Mouse (Mus musculus) kidney, adult 2 months (tissue): ENCODE results near the gene Zan. TPM values are rescaled to one million over a fixed set of nuclear protein-coding genes. Genes with fewer than 3 reads are reported as not detected.

Source experiments
- DNase-seq: peaks from one replicate; pipeline ENCODE4 v3.0.0; 2021
- H3K27ac ChIP-seq: fragments of 200-500 bp; 2 replicates; pipeline ENCODE4 v1.5.1; 2012; ENCODE audit warnings: low read depth, low read length, control low read depth, inconsistent platforms; ENCODE audit not compliant: insufficient read depth
- H3K27me3 ChIP-seq: fragments of 200-500 bp; replicated peaks from 2 replicates; pipeline ENCODE4 v1.6.1; 2012; ENCODE audit warnings: mild to moderate bottlenecking, moderate library complexity, low read length, inconsistent platforms; ENCODE audit not compliant: control insufficient read depth, insufficient read depth
- H3K36me3 ChIP-seq: fragments of 200-500 bp; 2 replicates; pipeline ENCODE4 v1.6.1; 2012; ENCODE audit warnings: mild to moderate bottlenecking, moderate library complexity, low read length, inconsistent platforms; ENCODE audit not compliant: control insufficient read depth, insufficient read depth
- H3K4me1 ChIP-seq: fragments of 200-500 bp; 2 replicates; pipeline ENCODE4 v1.6.1; 2011; ENCODE audit warnings: low read length; ENCODE audit not compliant: control insufficient read depth, insufficient read depth
- H3K4me3 ChIP-seq: fragments of 200-500 bp; 2 replicates; pipeline ENCODE4 v1.5.1; 2011; ENCODE audit warnings: mild to moderate bottlenecking, low read depth, low read length, control low read depth; ENCODE audit not compliant: insufficient read depth
- CTCF ChIP-seq: fragments of 200-500 bp; conservative IDR thresholded peaks from 2 replicates; pipeline ENCODE4 v1.5.1; 2011; ENCODE audit warnings: low read depth, mild to moderate bottlenecking, control low read depth, low read length, moderate library complexity, mixed read lengths; ENCODE audit not compliant: insufficient read depth, insufficient read length
- POLR2A ChIP-seq: fragments of 200-500 bp; IDR thresholded peaks from one replicate; pipeline ENCODE4 v1.6.1; 2011; ENCODE audit warnings: low read depth, low read length, control low read depth
- WGBS: fragments of 180-500 bp; shearing (Covaris S2); methylation state at CpG from one replicate; pipeline ENCODE4 v1.1.7; 2018; 5-methylcytosine and 5-hydroxymethylcytosine counted together
- polyA plus RNA-seq: library from polyadenylated mRNA; depleted of rRNA; stranded (reverse); fragments of >200 nt; gene quantifications from 2 replicates; pipeline ENCODE4 v1.2.3, GENCODE M21; 2012

Zan gene
- polyA plus RNA-seq, 1 experiment: 0.16 TPM

DNA sequence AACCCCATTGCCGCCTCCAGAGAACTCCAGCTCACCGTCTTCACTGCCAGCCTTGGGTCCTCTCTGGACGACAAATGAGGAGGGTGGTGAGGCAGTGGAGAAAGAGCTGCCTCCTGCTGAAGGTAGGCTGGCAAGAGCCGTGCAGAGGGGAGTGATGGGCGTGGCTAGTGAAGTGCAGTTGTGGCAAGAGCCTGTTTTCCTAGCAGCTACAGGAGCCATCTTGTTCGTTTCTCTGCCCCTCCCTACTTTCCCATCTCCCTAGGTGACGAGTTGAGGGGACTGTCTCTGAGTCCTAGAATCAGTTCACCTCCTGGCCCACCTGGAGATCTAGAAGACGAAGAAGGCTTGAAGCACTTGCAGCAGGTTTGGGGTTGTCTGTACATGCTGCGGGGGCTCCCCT lies 45.0 kb upstream of the Zan start:
- WGBS: 76% methylated on average over 9 of the region's 9 CpGs
- no peak for TF ChIP-seq POLR2A
- TF ChIP-seq CTCF: no peak

DNA sequence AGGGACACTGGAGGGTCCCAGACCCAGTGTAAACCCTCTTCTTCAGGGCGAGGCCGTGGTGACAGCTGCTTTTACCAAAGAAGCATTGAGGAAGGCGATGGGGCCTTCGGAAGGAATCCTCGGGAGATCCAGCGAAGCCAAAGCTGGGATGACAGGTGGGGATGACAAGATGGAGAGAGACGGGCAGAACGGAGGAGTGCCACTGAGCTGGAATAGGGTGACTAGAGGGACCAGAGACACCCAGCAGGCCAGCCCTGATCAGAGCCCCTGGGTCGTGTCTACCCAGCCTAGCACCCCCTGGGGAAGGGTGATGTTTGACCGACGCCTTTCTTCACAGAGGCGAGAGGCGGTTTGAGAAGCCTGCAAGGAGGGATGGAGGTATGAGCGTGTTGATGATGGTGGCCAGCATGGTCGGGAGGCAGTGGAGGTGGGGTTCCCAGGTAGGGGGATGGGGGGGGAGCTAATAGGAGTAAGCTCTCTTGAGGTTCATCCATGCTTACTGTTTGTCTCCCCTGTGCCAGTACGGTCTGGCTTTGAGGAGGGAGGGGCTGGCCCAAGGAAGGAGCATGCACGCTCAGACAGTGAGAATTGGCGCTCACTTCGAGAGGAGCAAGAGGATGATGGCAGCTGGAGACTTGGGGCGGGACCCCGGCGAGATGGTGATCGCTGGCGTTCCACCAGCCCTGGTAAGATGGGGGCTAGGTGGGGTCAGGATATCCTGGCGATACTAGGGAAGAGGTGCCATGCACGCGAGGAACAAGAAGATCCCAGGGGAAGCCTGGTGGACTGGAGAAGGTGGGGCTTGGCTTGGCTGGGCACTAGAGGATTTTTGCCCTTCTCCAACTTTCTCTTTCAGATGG lies 43.1 kb upstream of the Zan start:
- Histone ChIP-seq H3K4me1 (0 out of 2 replicates have a peak, but pooled peaks cover 4% of the 10 kb centered on the region), H3K4me3 (no peak overlapping the region), H3K27ac (no peak overlapping the region), H3K36me3 (peaks cover 4% of the 10 kb centered on the region), H3K27me3 (no peaks in the 10 kb centered on the region)
- WGBS: 88% methylated on average over 27 of the region's 27 CpGs
- DNase-seq: no peak
- TF ChIP-seq POLR2A: no peak
- no peak for TF ChIP-seq CTCF

More for the DNA sequence above, 45.0 kb upstream of the Zan start:
- Histone ChIP-seq H3K4me3 (no peak overlapping the region), H3K27me3 (no peaks in the 10 kb centered on the region), H3K27ac (no peak overlapping the region), H3K4me1 (no peaks in the 10 kb centered on the region), H3K36me3 (peaks cover 8% of the 10 kb centered on the region)
- no peak for DNase-seq

- peaks cover 2% of the 10 kb centered on the region; the same call in 1 of the 2 replicates for H3K36me3 ChIP-seq
- WGBS: 68% methylated on average over 5 of the region's 5 CpGs
Observed at GRCm38 (mm10) chr5:137518436-137518835, 41.6 kb upstream of the Zan start, which contains the start of gene Gigyf1. Gene Gigyf1, plus strand, starts transcription at chr5:137518548.

DNA sequence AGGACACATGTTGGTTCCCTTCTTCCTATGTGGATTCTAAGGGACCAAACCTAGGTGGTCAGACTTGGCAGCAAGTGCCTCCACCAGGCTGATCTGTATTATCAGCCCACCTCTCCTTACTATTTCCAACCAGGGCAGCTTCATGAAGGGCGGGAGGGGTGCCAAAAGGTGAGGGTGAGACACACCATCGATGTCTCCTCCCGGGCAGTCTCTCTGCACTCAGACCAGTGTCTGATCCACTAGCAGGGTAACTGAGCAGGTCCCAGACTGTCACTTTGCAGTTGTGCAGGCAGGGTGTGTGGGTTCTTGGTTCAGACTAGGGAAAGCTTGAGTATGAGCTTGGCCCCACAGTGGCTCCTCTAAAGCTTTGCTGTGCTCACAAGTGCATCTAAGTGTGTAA lies 37.9 kb upstream of the Zan start:
- TF ChIP-seq CTCF: no peak
- no peak for TF ChIP-seq POLR2A
- Histone ChIP-seq H3K36me3 (no peaks in the 10 kb centered on the region; the same call in 1 of the 2 replicates), H3K4me3 (no peak overlapping the region), H3K4me1 (peaks cover 20% of the 10 kb centered on the region; the same call in 1 of the 2 replicates), H3K27me3 (no peaks in the 10 kb centered on the region), H3K27ac (no peak overlapping the region)
- WGBS: 63% methylated on average over 3 of the region's 3 CpGs
- DNase-seq: no peak

More at GRCm38 (mm10) chr5:137518436-137518835, 41.6 kb upstream of the Zan start, which contains the start of gene Gigyf1:
- DNase-seq: no peak
- Histone ChIP-seq H3K4me3 (no peak within 1 kb of the TSS), H3K4me1 (0 out of 2 replicates have a peak, but pooled peaks cover 8% of the 10 kb centered on the region), H3K27ac (no peak within 1 kb of the TSS), H3K27me3 (no peaks in the 10 kb centered on the region)
- TF ChIP-seq CTCF (peak; percentile 61), POLR2A (no peak)

DNA sequence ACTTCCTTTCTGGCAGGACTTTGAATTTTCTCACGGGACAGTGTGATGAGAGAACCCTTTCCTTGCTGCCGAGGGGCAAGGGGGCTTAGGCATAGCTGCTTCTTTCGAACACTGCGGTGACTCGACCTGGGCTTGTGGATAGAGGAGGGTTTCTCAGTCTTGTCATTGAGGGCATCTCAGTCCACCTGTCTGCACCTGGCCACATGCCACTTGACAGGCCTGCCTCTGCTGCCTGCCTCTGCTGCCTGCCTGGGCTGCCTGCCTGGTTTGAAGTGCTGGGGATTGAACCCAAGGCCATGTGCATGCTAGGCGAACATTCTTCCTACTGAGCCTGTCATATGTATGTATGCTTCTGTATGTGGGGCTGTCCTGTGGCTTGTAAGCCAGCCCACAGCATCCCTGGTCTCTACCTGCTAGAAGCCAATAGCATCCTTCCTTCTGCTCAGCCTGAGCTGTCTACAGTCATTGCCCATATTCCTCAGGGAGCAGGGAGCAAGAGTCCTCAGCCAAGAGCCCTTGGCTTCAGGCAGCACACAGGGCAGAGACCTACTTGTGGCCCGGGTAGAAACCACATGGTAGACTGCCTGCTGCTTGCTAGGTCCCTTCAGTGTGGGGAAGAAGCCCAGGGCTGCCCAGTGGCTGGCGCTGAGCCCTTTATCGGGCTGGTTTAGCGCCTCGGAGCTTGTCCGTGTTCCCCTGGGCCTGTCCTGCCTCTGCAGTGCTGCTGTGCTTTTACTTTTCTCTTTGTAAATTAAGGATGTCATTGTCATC lies 37.3 kb upstream of the Zan start:
- no peak overlapping the region for H3K4me3 ChIP-seq
- H3K27me3 ChIP-seq: no peaks in the 10 kb centered on the region
- no peaks in the 10 kb centered on the region for H3K36me3 ChIP-seq
- H3K4me1 ChIP-seq: peaks cover 23% of the 10 kb centered on the region; the same call in 1 of the 2 replicates
- TF ChIP-seq CTCF (no peak), POLR2A (no peak)
- H3K27ac ChIP-seq: no peak overlapping the region
- no peak for DNase-seq
- 68% methylated on average over 12 of the region's 12 CpGs for WGBS

DNA sequence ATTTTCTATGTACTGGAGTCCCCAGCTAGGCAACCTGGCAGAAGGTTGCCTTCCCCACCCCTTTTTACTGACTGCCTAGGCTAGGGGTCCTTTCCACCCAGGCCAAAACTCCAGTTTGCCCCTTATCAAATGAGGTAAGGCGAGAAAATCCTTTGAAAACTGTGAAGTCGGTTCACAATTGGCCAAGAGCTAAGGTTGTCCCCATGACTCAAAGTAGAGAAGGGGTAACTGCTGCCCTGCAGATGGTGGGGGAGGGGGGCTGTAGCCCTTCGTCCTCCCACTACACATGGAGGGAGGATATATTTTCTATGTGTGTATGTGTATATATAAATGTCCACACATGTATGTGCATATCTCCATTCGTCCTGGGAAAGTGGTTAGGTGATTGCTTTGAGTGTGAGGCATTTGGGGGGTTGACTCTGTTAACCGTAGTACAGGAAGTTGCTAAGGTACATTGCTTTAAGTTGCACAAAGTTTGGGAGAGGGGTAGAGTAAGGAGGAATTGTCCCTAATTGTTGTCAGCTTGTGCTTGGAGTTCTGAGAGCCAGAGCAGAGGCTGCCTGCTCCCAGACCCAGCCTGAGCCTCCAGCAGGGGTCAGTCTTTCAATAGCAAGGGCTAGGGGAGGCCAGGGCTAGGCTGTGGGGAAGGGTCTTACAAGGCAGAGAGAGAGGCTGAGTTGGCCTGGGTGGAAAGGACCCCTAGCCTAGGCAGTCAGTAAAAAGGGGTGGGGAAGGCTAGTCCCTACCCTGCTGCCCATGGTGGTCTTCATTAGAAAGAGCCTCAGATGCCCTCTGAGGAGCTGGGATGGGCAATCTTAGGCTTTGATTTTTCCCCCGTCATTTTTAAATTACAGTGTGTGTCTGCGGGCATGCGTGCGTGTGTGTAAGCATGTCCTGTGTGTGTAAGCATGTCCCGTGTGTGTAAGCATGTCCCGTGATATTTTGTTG lies 36.3 kb upstream of the Zan start:
- DNase-seq: no peak
- 75% methylated on average over 11 of the region's 11 CpGs for WGBS
- Histone ChIP-seq H3K4me1 (peaks cover 23% of the 10 kb centered on the region; the same call in 1 of the 2 replicates), H3K36me3 (no peaks in the 10 kb centered on the region), H3K27ac (no peak overlapping the region), H3K27me3 (no peaks in the 10 kb centered on the region), H3K4me3 (no peak overlapping the region)
- TF ChIP-seq CTCF (peak; percentile 61), POLR2A (no peak)
